Mouse (Mus musculus) mouse trophoblast stem cell (cell line): Measurements from ENCODE around the gene Ppt2.

Source experiments
- in situ Hi-C, 2 experiments: fragments of 300-500 bp; cut with MseI, MboI; formaldehyde crosslinking; loops; 2 replicates in 1 of 2; 3 replicates in 1 of 2; pipeline ENCODE4 v1.15.1; 2025

The Ppt2 gene

DNA sequence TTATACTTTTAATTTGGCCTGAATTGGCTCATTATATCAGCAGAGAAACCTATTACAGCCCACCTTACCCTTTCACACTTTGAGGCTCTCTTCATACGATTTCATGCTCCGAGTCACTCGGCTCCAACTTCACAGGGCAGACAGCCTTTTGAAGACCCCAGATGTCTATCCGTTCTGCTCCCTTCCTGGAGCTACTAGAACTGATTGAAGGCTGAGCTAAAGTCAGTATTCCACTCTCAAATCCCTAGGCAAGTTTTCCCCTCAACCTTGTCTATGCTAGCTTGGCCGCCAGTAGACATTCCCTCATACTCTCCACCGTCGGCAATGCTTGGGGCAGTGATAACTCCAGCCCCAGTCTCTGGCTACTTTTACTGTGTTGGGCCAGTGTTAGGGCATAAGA, 39.1 kb downstream of the Ppt2 start:
- in situ Hi-C loops = no loop called here

GRCm38 (mm10) chr17:34588767-34589166, 39.5 kb downstream of the Ppt2 start:
- in situ Hi-C loops = no loop called here

GRCm38 (mm10) chr17:34587814-34588213, 40.5 kb downstream of the Ppt2 start:
- in situ Hi-C loops = no loop called here

DNA sequence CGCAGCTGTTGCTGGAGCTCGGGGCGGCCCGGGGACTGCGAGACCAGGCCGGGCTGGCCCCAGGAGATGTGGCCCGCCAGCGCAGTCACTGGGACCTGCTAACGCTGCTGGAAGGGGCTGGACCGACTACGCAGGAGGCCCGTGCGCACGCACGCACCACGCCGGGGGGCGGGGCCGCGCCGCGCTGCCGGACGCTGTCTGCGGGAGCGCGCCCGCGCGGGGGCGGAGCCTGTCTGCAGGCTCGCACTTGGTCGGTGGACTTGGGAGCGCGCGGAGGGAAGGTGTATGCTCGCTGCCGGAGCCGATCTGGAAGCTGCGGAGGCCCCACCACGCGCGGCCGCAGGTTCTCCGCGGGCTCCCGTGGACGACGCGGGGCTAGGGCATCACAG, 40.9 kb downstream of the Ppt2 start:
- in situ Hi-C loops = no loop called here

GRCm38 (mm10) chr17:34586796-34587422, 41.4 kb downstream of the Ppt2 start:
- in situ Hi-C loops = no loop called here

- in situ Hi-C loops = no loop called here
Observed at GRCm38 (mm10) chr17:34585877-34586771, 42.2 kb downstream of the Ppt2 start.

- in situ Hi-C loops = no loop called here
Observed at GRCm38 (mm10) chr17:34585121-34585520, 43.2 kb downstream of the Ppt2 start.

- in situ Hi-C loops = no loop called here
Observed at GRCm38 (mm10) chr17:34583819-34584218, 44.5 kb downstream of the Ppt2 start.

DNA sequence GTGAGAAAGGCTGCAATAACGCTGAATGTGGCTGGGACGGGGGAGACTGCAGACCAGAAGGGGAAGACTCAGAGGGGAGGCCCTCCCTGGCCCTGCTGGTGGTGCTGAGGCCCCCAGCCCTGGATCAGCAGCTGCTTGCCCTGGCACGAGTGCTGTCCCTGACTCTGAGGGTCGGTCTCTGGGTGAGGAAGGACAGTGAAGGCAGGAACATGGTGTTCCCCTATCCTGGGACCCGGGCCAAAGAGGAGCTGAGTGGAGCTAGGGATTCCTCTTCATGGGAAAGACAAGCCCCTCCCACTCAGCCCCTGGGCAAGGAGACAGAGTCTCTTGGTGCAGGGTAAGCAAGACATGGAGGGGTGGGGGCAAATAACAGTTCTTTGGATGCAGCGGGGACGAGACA, 44.9 kb downstream of the Ppt2 start:
- in situ Hi-C loops = no loop called here

DNA sequence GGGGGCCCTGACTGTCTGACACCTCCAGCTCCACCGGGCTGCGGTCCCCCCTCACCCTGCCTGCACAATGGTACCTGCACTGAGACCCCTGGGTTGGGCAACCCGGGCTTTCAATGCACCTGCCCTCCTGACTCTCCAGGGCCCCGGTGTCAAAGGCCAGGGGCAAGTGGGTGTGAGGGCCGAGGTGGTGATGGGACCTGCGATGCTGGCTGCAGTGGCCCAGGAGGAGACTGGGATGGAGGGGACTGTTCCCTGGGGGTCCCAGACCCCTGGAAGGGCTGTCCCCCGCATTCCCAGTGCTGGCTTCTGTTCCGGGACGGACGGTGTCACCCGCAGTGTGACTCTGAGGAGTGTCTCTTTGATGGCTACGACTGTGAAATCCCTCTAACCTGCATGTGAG, 45.8 kb downstream of the Ppt2 start:
- in situ Hi-C loops = no loop called here

GRCm38 (mm10) chr17:34578070-34578469, 50.2 kb downstream of the Ppt2 start:
- in situ Hi-C loops = loop anchor here in 1 of 2 experiments (5.0 kb wide), 1 partner anchor 34 kb away; no protein-coding TSS in a partner anchor

- in situ Hi-C loops = loop anchor here in 1 of 2 experiments (5.0 kb wide), 1 partner anchor 36 kb away; no protein-coding TSS in a partner anchor
Observed at GRCm38 (mm10) chr17:34576577-34576976, 51.7 kb downstream of the Ppt2 start.

DNA sequence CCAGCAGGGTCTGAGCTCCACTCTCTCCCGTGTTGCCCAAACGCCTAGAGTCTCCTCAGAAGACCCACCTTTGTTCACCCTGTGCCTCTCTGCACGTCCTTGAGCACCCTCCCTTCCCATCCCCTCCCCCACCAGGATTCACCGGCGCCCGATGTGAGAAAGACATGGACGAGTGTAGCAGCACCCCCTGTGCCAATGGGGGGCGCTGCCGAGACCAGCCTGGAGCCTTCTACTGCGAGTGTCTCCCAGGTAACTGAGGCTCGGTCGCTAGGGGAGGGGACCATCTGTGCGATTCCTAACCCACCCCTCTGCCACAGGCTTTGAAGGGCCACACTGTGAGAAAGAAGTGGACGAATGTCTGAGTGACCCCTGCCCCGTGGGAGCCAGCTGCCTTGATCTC, 55.9 kb downstream of the Ppt2 start:
- in situ Hi-C loops = no loop called here

DNA sequence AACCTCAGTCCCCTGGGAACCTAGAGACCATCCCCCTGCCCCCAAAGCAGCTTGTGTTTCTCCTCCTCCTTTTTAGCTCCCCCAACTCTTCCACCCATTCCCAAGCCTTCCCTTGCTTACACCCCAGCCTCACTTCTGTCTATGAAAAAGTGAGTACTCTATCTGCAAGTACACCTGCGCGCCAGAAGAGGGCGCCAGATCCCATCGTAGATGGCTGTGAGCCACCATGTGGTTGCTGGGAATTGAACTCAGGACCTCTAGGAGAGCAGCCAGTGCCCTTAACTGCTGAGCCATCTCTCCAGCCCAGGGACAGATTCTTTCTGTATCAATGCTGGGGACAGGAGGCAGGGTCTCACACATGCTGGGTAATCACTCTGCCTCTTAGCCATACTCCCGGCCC, 56.4 kb downstream of the Ppt2 start:
- in situ Hi-C loops = no loop called here

- in situ Hi-C loops = no loop called here
Observed at GRCm38 (mm10) chr17:34569919-34570318, 58.4 kb downstream of the Ppt2 start.

- in situ Hi-C loops = no loop called here
Observed at GRCm38 (mm10) chr17:34568421-34568820, 59.9 kb downstream of the Ppt2 start.

DNA sequence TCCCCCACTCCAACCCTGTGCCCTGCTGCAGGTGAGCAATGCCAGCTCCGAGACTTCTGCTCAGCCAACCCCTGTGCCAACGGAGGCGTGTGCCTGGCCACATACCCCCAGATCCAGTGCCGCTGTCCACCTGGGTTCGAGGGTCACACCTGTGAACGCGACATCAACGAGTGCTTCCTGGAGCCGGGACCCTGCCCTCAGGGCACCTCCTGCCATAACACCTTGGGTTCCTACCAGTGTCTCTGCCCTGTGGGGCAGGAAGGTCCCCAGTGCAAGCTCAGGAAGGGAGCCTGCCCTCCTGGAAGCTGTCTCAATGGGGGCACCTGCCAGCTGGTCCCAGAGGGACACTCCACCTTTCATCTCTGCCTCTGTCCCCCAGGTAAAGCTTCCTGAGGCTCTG, 61.0 kb downstream of the Ppt2 start:
- in situ Hi-C loops = no loop called here
